Comparison of ENCODE assay signal across 26 mouse cellular contexts in the genomic region with DNA sequence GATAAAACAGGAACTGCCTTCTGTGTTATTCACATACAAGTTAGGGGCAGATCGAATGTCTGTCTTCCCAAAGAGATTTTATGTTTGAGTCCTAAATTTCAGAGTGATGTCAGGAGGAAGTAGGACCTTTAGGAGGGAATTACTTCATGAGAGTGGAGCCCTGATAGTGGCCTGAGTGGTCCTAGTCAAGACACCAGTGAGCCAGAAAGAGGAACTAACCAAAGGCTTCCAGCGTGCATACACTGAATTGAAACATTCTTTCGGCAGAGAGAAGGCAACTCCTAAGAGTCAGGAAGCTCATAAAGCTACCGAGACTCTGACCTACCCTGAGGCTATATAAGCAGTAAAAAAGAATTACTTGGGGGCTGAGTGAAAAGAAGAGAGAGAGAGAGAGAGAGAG. TPM values are rescaled to one million over a fixed set of nuclear protein-coding genes. Genes with fewer than 3 reads are reported as not detected.
DNase-seq lines count a peak whose midpoint lies in the region; ATAC-seq and TF ChIP-seq lines count a peak whose summit lies in the region.
"Had no signal": no experiment of that assay in that cellular context is flagged by ENCODE, and none has a peak within 500 bp of the region (broad histone marks: within the 10 kb centered on the region; RNA-seq: fewer than 3 reads in every experiment).

No protein-coding gene starts in this region.

- TF ChIP-seq CTCF in G1E (IDR thresholded peaks at IDR 0.05; ENCODE audit: low read depth, low read length) = no peak
- no peak for TF ChIP-seq CTCF in forebrain, postnatal 0 days (IDR thresholded peaks at IDR 0.05; ENCODE audit: low read depth)

- H3K4me1 ChIP-seq in G1E (ENCODE audit: insufficient read depth, low read depth, low read length) = peaks cover 10% of the 10 kb centered on the region
- no peaks in the 10 kb centered on the region for H3K4me1 ChIP-seq in forebrain, postnatal 0 days (ENCODE audit: insufficient read depth)
- H3K4me1 ChIP-seq: embryonic facial prominence, embryonic 15.5 days; forebrain, embryonic 10.5 days; hindbrain, embryonic 10.5 days; hindbrain, embryonic 15.5 days had no signal

- no peak overlapping the region for H3K4me3 ChIP-seq in G1E (ENCODE audit: low read depth, low read length)
- no peak overlapping the region for H3K4me3 ChIP-seq in forebrain, postnatal 0 days (ENCODE audit: low read depth, low read length)
- H3K4me3 ChIP-seq: embryonic facial prominence, embryonic 15.5 days; erythroblast, embryonic 14.5 days; forebrain, embryonic 10.5 days; heart, adult 2 months; heart, embryonic 15.5 days; hindbrain, embryonic 10.5 days; hindbrain, embryonic 15.5 days had no signal

- H3K4me2 ChIP-seq in forebrain, postnatal 0 days (ENCODE audit: low read depth) = no peak overlapping the region
- H3K4me2 ChIP-seq: embryonic facial prominence, embryonic 15.5 days; heart, embryonic 11.5 days; heart, embryonic 15.5 days; hindbrain, embryonic 15.5 days had no signal

- peaks cover 21% of the 10 kb centered on the region for H3K27me3 ChIP-seq in G1E (ENCODE audit: insufficient read depth, low read length)
- H3K27me3 ChIP-seq in forebrain, postnatal 0 days (ENCODE audit: insufficient read depth, low read length) = no peaks in the 10 kb centered on the region
- H3K27me3 ChIP-seq: embryonic facial prominence, embryonic 15.5 days; heart, embryonic 15.5 days; hindbrain, embryonic 15.5 days had no signal

- WGBS in forebrain, postnatal 0 days = 63% methylated on average over 4 of the region's 4 CpGs

- no peaks in the 10 kb centered on the region for H3K9me3 ChIP-seq in G1E (replicated peaks)
- no peaks in the 10 kb centered on the region for H3K9me3 ChIP-seq in forebrain, postnatal 0 days (ENCODE audit: low read length)
- H3K9me3 ChIP-seq: embryonic facial prominence, embryonic 15.5 days; forebrain, embryonic 10.5 days; heart, embryonic 15.5 days; hindbrain, embryonic 10.5 days; hindbrain, embryonic 15.5 days had no signal

- no peaks in the 10 kb centered on the region for H3K36me3 ChIP-seq in G1E (replicated peaks)
- no peaks in the 10 kb centered on the region for H3K36me3 ChIP-seq in forebrain, postnatal 0 days (ENCODE audit: insufficient read depth)
- H3K36me3 ChIP-seq: embryonic facial prominence, embryonic 15.5 days; forebrain, embryonic 10.5 days; heart, embryonic 15.5 days; hindbrain, embryonic 10.5 days; hindbrain, embryonic 15.5 days had no signal

- no peak overlapping the region for H3K9ac ChIP-seq in forebrain, postnatal 0 days
- H3K9ac ChIP-seq: embryonic facial prominence, embryonic 15.5 days; heart, embryonic 15.5 days; hindbrain, embryonic 15.5 days had no signal

- peak; percentile 32; the same call in 1 of the 2 replicates for ATAC-seq in G1E (ENCODE audit: extremely low read depth, insufficient number of reproducible peaks, low FRiP score, poor library complexity, severe bottlenecking)
- ATAC-seq in granulocyte monocyte progenitor cell, adult 5-6 weeks (replicated peaks; ENCODE audit: poor library complexity, severe bottlenecking) = peak; percentile 96
- ATAC-seq in megakaryocyte progenitor cell, adult 5-6 weeks (replicated peaks; ENCODE audit: poor library complexity) = peak; percentile 68
- no peak for ATAC-seq in forebrain, postnatal 0 days
- ATAC-seq: forebrain, embryonic 14.5 days; intestine, embryonic 16.5 days had no signal

- H3K27ac ChIP-seq in forebrain, postnatal 0 days (ENCODE audit: low read depth, low read length) = no peak overlapping the region
- H3K27ac ChIP-seq: embryonic facial prominence, embryonic 15.5 days; forebrain, embryonic 10.5 days; heart, adult 2 months; heart, embryonic 15.5 days; hindbrain, embryonic 10.5 days; hindbrain, embryonic 15.5 days had no signal

- DNase-seq in A20 (ENCODE audit: low read depth, low spot score) (peak; percentile 62), G1E (ENCODE audit: low spot score) (no peak)
- no peak for DNase-seq in thymus, postnatal 25 days
- DNase-seq in forebrain, postnatal 0 days = no peak
- DNase-seq in cerebellum, postnatal 25 days = no peak
- DNase-seq: adrenal gland, adult 2 months; adrenal gland, postnatal 25 days; cerebellum, adult 18-20 months; cerebellum, adult 9-11 months; embryo, embryonic 11 days; gastrocnemius, postnatal 10 days; heart, adult 2 months; heart, postnatal 14 days had no signal

RNA-seq across cellular contexts. Expression of a gene that starts 18.2 kb away (rescaled TPM):
- total RNA-seq in G1E (2014; fragmentation: Nextera tagmentation) (not detected in 2 replicates), G1E (2017) (0.12 and 0.16 TPM in 2 replicates)
- polyA plus RNA-seq in G1E (2012) = not detected in 2 replicates
- not detected in 2 replicates for total RNA-seq in granulocyte monocyte progenitor cell, adult 5-6 weeks (2014; fragmentation: Nextera tagmentation)
- total RNA-seq in granulocyte monocyte progenitor cell, adult 5-6 weeks (2017) = 0.10 TPM in 1 of 2 replicates, not detected in the other
- 0.32 and 0.35 TPM in 2 replicates for total RNA-seq in megakaryocyte progenitor cell, adult 5-6 weeks (2015)
- total RNA-seq in megakaryocyte progenitor cell, adult 5-6 weeks (2017) = 0.10 TPM in 1 of 2 replicates, not detected in the other
- total RNA-seq in forebrain, postnatal 0 days (2014; rRNA removed) = 3.2 and 4.6 TPM in 2 replicates
- polyA plus RNA-seq in forebrain, postnatal 0 days (2015; fragmentation: Nextera tagmentation; extraction: Ambion mirVana) = 0.28 and 0.94 TPM in 2 replicates
- total RNA-seq: gastrocnemius, postnatal 4 days had no signal
- polyA plus RNA-seq: embryonic facial prominence, embryonic 11.5 days; erythroblast, embryonic 14.5 days; forebrain, embryonic 10.5 days; heart, embryonic 11.5 days; intestine, embryonic 16.5 days had no signal

RNA-seq across cellular contexts. Expression of a gene that starts 32.0 kb away (rescaled TPM):
- 26.4 and 36.0 TPM in 2 replicates for total RNA-seq in G1E (2014; fragmentation: Nextera tagmentation)
- 67.3 and 70.8 TPM in 2 replicates for total RNA-seq in G1E (2017)
- 29.0 and 32.2 TPM in 2 replicates for polyA plus RNA-seq in G1E (2012)
- 16.6 and 22.1 TPM in 2 replicates for total RNA-seq in granulocyte monocyte progenitor cell, adult 5-6 weeks (2014; fragmentation: Nextera tagmentation)
- 38.5 and 38.9 TPM in 2 replicates for total RNA-seq in granulocyte monocyte progenitor cell, adult 5-6 weeks (2017)
- 14.1 and 16.1 TPM in 2 replicates for total RNA-seq in megakaryocyte progenitor cell, adult 5-6 weeks (2015)
- 40.3 and 47.3 TPM in 2 replicates for total RNA-seq in megakaryocyte progenitor cell, adult 5-6 weeks (2017)
- 27.7 and 34.6 TPM in 2 replicates for total RNA-seq in forebrain, postnatal 0 days (2014; rRNA removed)
- polyA plus RNA-seq in forebrain, postnatal 0 days (2015; fragmentation: Nextera tagmentation; extraction: Ambion mirVana) = 8.5 and 13.5 TPM in 2 replicates
